Mouse (Mus musculus) kidney, adult 11 months (tissue): ENCODE data around the gene Tmed4.

Experiments used
- DNase-seq: peaks from one replicate; pipeline ENCODE4 v3.0.0; 2022

The Tmed4 gene

GRCm38 (mm10) chr11:6274387-6275093 lies at the start of gene Tmed4:
Gene Tmed4, minus strand, starts transcription at chr11:6274870.
- peak; percentile 98 for DNase-seq

GRCm38 (mm10) chr11:6323348-6323747 lies 48.7 kb upstream of the Tmed4 start:
- no peak for DNase-seq

- no peak for DNase-seq
Observed at GRCm38 (mm10) chr11:6322086-6322485, 47.4 kb upstream of the Tmed4 start.

GRCm38 (mm10) chr11:6319374-6319773 lies 44.7 kb upstream of the Tmed4 start:
- no peak for DNase-seq

GRCm38 (mm10) chr11:6318559-6318958 lies 43.9 kb upstream of the Tmed4 start:
- no peak for DNase-seq

GRCm38 (mm10) chr11:6316821-6317220 lies 42.2 kb upstream of the Tmed4 start:
- no peak for DNase-seq

- no peak for DNase-seq
Observed at GRCm38 (mm10) chr11:6313874-6314406, 39.3 kb upstream of the Tmed4 start.

GRCm38 (mm10) chr11:6308181-6308580 lies 33.5 kb upstream of the Tmed4 start:
- peak; percentile 26 for DNase-seq

- no peak for DNase-seq
Observed at GRCm38 (mm10) chr11:6305943-6306430, 31.3 kb upstream of the Tmed4 start.

- DNase-seq, result peak; percentile 44
Observed at GRCm38 (mm10) chr11:6302793-6303192, 28.1 kb upstream of the Tmed4 start.

GRCm38 (mm10) chr11:6299435-6299834 lies 24.8 kb upstream of the Tmed4 start:
- DNase-seq, result no peak

- no peak for DNase-seq
Observed at GRCm38 (mm10) chr11:6296077-6296476, 21.4 kb upstream of the Tmed4 start.

- DNase-seq, result no peak
Observed at GRCm38 (mm10) chr11:6294632-6295031, 20.0 kb upstream of the Tmed4 start.

- no peak for DNase-seq
Observed at GRCm38 (mm10) chr11:6293601-6294000, 18.9 kb upstream of the Tmed4 start.

GRCm38 (mm10) chr11:6292988-6293349 lies 18.3 kb upstream of the Tmed4 start:
- no peak for DNase-seq

- peak; percentile 94 for DNase-seq
Observed at GRCm38 (mm10) chr11:6292116-6292987, 17.7 kb upstream of the Tmed4 start.

- peak; percentile 98 for DNase-seq
Observed at GRCm38 (mm10) chr11:6291401-6292115, 16.9 kb upstream of the Tmed4 start, which contains the start of gene Ogdh. Gene Ogdh, plus strand, starts transcription at chr11:6291633.

- DNase-seq, result no peak
Observed at GRCm38 (mm10) chr11:6290883-6291282, 16.2 kb upstream of the Tmed4 start.

GRCm38 (mm10) chr11:6290138-6290537 lies 15.5 kb upstream of the Tmed4 start:
- no peak for DNase-seq

GRCm38 (mm10) chr11:6282940-6283339 lies 8.3 kb upstream of the Tmed4 start:
- DNase-seq, result no peak

- DNase-seq, result no peak
Observed at GRCm38 (mm10) chr11:6276466-6276865, 1.8 kb upstream of the Tmed4 start.

- DNase-seq, result no peak
Observed at GRCm38 (mm10) chr11:6275094-6275484, 419 bp upstream of the Tmed4 start.

- DNase-seq, result peak; percentile 45
Observed at GRCm38 (mm10) chr11:6273607-6274006, 1.1 kb downstream of the Tmed4 start.
